Mouse (Mus musculus): Measurements from ENCODE around the gene Rcor1.
A peak's percentile ranks its signal among the peaks of the same experiment; 100 is the strongest.

Gene Rcor1

DNA sequence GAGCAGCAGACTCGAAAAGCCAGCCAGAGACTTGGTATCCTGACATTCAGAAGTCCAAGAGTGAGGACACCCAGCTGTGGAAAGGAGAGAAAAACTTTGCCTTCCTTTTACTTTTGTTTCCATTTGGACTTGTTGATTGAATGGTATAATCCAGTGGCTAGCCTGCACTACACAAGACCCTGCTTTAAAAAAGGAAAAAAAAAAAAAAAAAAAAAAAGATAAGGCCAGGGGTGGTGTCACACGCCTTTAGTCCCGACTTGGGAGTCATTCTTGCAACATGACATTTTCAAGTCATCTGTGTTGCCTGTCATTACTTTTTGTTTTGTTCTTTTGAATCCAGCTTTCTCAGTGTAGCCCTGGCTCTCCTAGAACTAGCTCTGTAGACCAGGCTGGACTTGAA lies 17.6 kb upstream of the Rcor1 start:
- DNase-seq (ENCODE audit: low spot score), result no peak

DNA sequence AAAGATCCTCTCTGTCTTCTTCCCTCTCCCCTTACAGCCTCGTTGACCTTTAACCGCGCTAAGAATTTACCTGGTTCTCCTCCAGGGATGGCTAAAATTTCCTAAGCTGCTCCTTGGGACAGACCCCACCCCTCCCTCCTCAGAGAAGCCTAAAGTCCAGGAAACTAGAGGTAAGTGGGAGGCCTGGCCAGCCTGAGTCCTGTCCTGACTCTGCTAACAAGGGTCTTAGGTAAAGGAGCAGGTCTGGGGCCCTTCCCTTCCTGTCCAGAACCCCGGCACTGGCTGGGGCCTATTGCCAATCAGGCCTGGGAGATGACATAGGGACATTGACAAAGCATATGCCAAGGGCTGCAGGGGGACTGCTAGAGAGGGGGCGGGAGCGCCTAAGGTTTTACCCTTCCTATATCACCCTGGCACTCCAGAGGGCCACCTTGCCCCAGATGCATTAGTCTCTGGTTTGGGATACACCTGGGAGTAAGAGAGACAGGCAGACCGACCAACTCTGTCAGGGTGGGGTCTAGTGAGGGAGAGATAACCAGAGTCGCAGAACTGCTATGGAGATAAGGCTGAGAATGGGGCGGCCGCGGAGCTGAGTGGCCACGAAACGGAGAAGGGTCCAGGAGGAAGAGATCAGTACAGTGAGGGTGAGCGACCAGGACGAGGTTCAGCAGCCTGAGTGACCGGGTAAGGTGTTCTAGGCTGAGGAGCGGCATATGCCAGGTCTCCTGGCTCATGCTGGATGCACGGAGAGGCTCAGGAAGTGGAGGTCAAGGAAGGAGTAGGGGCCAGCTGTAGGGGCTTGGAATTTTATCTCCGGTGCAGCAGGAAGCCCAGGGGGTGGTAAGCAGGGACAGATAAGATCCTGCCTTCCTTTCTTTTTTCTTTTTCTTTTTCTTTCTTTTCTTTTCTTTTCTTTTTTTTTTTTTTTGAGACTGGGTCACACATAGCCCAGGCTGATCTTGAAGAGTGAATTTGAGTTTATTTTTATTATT lies 10.7 kb upstream of the Rcor1 start:
- DNase-seq (ENCODE audit: low spot score), result no peak

DNA sequence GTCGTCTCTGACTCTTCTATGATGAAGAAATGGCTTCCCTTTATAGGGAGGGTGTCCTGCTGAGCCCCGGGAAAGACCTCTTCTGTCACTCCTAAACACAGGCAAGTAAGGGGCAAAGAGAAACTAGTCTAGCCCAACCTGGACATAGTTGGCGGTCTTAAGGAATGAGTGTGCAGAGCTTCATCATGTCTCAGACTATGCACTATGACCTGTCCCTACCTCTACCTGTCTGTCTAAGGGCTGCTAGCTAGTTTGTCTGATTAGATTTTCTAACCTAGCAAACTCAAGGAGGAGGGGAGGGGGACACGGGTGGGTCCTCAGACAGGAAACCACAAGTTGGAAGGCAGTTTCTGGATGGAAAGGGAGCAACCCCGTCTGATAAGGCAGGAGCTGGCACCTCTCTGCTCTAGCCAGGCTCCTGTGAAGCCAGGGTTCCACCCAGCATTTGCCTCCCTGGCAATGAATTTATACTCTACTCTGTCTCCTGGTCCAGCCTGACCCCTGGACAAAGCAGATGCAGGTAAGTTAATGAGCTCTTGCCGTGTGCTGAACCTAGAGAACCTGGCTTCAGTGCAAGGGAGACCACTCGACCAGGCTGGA lies 9.8 kb upstream of the Rcor1 start:
- no peak for DNase-seq (ENCODE audit: low spot score)

DNA sequence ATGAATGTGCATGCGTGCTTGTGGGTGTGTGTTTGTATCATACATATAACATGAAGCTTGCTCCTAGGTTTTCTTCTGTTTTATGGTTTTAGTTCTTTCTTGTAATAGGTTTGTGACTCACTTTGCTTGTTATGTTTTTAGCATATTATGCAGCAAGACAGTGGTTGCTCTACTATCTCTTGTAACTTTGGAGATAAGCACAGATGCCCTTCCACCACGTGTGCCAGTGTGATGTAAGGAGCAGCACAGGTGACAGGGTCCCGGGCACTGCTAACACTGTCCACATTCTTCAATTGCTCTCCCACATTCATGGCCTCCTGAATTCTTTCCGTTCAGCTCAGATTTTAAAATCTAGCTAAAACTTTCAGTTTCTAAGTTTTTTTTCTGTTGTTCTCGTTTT lies 6.3 kb upstream of the Rcor1 start:
- DNase-seq (ENCODE audit: low spot score), result no peak

DNA sequence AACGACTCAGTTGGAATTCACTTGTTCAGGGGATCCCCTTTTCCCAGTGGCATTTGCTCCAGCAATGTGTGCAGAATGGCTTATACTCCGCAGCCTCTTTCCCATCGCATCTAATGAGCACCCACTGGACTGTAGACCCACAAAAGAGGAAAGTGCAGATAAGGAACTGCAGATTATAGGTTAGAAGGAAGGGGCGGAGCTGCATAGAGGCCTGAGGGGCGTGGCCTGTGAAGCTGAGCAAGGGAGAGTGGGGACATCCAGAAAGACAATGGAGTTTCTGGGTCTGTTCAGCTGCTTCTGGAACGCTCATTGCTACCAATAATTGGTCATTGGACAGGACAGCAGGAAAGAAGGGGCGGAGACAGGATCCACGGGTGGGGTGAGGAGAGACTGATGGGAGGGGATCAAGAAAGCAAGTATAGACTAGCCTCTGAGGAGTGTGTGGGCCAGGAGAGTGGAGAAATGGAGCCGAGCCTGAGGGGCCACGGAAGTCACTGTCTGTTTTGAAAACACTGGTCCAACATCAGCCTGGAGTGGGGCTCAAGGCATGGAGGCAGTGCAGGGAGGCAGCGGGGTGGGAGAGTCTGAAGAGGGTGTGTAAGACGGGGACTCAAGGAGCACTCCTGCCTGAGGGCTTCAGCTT lies 3.8 kb upstream of the Rcor1 start:
- DNase-seq (ENCODE audit: low spot score), result peak; percentile 42

DNA sequence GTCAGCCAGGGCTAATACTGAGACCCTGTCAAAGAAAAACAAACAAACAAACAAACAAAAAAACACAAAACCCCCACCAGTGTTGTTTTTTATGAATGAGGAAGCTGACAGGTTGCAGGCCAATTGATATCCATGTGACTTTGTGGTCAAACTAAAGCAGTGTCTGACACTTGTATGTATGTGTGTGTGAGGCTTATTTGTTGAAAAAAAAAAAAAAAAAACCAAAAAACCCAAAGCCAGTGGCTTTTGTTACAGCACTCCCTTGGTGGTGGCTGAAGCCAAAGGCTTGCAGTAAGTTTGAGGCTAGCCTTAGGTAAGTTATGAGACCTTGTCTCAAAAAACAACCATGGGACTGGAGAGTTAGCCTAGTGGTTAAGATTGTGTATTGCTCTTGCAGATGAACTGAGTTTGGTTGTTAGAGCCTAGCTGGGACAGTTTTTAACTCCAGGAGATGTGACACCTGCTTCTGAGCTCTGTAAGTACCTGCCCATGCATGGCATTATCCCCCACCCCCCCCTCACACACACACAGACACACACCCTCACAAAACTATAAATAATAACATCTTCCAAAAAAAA lies 2.9 kb upstream of the Rcor1 start:
- no peak for DNase-seq (ENCODE audit: low spot score)

DNA sequence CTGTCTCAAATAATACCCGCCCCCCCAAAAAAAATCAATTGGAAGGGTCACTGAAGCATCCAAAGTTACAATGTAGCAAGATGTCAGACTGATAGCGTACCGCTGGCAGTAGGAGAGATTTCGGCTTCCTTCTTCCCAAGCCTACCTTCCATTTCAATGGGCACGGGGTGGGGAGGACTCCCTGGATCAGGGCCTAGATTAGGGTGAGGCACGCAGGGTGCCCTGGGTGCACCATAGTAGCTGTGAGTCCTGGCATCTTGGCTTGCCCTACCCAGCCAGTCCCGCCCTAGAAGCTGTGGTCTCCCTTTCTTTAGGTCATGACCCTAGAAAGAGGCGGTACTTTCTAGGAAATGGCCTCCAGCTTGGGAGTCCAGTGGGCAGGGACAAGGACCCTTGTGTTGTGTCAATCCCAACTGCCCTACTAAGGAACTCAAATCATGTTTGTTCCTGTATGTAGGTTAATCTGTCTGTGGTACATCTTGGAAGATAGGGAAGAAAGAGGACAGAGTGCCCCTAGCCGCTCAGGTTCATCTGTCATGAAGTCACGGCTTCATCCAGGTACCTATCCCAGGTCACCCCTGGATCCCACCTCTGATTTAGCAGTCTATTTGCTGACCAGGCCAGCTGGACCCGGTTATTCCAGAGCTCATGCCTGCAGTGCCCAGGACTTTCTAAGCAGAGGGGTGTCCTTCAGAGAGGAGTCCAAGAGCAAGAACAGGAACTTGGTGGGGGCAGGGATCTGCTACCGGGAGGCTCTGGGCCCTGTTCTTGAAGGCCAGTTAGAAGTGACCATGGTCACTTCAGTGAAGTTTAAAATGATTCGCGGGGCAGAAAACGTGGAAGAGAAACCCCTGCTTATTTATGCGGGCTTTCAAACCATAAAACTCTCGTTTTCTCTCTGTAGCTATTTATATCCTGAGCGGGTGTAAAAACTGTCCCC lies 1.6 kb upstream of the Rcor1 start:
- peak; percentile 36 for DNase-seq (ENCODE audit: low spot score)

DNA sequence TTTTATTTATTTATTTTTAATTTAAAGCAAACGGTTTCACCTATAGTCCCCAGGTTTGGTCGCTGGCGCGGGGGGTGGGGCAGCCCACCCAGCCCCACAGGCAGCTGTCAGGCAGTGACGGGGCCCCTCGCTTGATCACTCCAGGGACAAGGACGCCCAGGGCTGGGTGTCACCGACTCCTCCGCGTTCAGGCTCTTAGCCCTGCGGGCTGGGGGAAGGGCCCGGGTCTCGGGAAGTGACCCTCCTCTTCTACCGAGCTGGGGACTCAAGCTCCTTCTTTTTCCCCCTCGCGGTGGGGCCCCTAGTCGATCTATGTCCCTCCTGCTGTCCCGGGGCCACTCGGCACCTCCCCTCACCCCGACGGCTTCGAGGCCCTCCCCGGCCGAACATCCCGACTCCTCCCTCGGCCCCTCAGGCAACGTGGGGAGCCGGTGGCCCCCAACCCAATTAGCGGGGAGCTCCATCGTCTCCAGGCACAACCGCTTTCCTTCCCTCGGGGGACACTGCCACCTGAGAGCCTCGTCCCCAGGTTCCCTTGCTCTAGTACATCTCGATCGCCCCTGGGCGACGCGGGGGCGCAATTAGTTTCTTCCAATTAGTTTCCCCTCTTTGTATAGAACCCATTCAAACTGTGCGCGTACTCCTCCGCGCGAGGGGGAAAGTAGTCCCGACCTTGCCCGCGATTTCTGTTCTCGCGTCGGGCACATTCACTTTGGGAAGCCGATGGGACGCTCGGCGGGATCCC lies 748 bp upstream of the Rcor1 start:
- peak; percentile 77 for DNase-seq (ENCODE audit: low spot score)

DNA sequence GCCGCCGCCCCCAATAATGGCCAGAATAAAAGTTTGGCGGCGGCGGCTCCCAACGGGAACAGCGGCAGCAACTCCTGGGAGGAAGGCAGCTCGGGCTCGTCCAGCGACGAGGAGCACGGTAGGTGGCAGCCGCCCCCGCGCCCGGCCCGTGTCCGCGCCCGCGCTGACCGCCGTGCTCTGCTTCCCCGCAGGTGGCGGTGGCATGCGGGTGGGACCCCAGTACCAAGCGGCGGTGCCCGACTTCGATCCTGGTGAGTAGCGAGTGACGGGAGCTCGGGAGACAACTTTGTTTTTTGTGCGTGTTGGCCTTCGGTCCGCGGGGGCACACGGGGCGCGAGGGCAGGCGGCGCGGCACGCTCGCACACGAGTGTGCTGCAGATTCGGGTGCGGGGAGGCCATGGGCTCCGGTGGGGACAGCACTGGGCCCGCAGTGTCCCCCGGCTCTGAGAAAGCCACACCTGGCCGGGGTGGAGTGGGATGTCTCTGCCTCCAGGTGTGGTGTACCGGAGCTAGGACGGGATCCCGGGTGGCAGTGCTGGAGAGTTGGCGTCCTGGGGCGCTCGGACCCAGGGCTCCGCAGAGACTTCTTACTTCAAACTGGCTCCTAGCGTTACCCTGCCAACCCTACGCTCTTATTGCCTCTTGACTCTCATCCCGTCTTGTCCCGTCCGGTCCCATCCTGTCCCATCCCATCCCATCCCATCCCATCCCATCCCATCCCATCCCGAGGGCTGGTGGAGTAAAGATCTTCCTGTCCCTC lies 800 bp downstream of the Rcor1 start:
- DNase-seq (ENCODE audit: low spot score), result peak; percentile 50

DNA sequence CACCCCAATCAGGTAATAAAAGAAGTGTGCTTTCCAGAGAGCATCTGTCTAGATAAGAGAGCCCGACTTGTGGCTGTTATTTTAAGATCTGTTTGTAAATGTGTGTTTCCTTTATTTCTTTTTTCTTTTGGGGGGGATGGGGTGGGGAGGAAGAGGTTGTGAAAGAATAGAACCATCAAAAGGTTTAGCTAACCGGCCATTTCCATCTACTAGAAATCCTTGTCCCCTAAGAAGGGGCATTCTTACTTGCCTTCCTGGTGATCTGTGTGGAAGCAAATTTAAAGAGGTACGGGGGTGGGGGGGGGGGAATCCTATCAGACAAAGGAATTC lies 1.3 kb downstream of the Rcor1 start:
- DNase-seq (ENCODE audit: low spot score), result no peak

DNA sequence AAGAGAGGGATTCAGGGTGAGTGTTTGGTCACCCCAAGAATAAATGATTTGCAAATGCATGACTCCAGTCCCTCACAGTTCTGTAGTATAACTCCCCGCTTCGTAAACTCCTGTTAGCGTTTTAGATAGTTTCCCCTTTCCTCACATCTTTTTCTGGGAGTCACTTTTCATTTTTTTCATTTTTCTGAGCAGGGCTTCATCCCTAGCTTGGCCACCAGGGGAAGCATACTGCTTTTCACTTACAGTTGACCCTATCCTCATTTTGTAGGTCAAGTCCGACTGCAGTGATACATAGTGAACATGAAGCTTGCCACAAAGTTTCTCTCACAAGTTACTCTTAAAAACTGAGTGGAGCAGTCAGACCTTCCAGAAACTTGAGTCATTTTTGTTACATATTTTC lies 2.0 kb downstream of the Rcor1 start:
- peak; percentile 50 for DNase-seq (ENCODE audit: low spot score)

DNA sequence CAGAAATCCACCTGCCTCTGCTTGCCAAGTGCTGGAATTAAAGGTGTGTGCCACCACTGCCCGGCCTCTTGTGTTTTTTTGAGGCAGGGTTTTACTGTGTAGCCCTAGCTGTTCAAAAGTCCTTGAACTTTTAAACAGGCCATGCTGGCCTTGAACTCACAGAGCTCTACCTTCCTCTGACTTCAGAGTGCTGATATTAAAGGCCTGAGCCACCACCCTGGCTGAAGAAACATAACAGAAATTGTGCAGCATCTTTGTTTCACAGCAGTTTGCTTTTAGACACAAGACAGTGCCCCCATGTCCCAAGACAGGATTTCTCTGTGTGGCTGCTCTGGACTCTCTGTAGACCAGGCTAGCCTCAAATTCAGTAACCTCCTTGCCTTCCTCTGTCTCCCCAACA lies 3.2 kb downstream of the Rcor1 start:
- no peak for DNase-seq (ENCODE audit: low spot score)

DNA sequence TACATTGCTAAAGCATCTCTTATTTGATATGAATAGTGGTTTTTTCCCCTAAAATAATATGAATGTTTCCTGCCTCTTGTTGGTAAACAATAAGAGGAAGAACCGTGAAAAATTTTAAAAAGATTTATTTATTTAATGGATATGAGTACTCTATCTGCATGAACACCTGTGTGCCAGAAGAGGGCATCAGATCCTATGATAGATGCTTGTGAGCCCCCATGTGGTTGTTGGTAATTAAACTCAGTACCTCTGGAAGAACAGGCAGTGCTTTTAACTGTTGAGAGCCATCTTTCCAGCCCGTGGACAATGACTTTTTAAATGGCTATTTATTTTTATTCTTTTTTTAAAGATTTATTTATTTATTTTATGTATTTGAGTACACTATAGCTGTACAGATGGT lies 5.7 kb downstream of the Rcor1 start:
- DNase-seq (ENCODE audit: low spot score), result no peak

DNA sequence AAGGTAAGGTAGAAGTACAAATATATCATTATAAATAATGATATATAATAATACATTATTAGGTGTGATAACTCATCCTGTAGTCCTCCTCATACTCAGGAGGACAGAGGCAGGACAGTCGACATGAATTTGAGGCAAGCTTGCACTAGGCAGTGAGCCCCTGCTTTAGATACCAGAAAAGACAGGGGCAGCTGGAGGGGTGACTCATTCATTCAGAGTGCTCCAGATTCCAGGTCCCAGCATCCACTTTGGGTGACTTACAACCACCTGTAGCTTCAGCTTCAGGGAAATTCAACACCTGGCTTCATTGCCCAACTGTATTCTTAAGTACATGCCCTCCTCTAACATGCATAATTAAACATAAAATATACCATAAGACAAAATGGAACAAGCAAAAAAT lies 7.7 kb downstream of the Rcor1 start:
- no peak for DNase-seq (ENCODE audit: low spot score)

DNA sequence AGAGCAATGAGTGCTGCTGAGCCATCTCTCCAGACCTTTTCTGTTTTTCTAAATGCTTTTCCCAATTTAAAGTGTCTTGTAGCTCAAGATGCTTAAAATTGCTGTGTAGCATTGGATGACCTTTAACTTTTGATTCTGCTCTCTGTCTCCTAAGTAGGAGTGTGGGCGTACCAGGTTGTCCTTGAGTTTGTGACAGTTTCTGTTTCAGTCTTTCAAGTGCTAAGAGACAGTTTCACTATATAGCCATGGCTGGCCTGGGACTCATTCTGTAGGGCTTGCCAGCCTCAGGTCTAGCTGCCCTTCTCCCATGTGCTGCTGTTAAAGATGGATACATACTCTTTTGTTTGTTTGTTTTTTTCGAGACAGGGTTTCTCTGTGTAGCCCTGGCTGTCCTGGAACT lies 9.1 kb downstream of the Rcor1 start:
- DNase-seq (ENCODE audit: low spot score), result no peak

DNA sequence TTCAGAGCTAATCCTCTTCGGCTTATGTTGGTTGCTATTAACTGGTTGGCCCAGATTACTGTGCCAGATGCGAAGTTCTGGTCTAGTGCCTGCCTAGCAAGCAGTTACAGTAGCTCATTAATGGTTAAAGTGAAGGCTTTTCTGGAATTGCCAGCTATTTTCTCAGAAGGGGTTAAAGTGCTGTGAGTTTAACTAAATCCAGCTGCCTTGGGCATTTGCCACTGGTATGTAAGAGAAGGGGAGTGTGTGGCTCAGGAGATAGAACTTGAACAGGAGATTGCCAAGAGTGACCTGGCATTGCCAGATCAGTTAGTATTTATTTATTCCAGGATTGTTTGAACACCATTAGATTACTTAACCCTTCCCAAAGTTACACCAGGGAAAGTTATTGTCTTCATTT lies 11.1 kb downstream of the Rcor1 start:
- no peak for DNase-seq (ENCODE audit: low spot score)

DNA sequence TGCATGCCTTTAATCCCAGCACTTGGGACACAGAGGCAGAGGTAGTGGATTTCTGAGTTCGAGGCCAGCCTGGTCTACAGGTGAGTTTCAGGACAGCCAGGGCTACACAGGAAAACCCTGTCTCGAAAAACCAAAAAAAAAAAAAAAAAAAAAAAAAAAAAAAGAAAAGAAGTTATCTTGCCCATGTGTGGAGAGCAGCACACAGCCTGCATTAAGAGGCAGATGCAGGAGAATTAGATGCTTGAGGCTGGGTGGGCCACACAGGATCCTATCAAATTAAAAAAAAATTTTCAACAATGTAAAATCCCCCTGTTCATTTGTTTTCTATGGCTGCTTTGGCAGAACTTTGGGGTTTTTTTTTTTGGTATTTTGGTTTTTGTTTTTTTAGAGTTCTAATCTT lies 24.2 kb downstream of the Rcor1 start:
- no peak for DNase-seq (ENCODE audit: low spot score)

DNA sequence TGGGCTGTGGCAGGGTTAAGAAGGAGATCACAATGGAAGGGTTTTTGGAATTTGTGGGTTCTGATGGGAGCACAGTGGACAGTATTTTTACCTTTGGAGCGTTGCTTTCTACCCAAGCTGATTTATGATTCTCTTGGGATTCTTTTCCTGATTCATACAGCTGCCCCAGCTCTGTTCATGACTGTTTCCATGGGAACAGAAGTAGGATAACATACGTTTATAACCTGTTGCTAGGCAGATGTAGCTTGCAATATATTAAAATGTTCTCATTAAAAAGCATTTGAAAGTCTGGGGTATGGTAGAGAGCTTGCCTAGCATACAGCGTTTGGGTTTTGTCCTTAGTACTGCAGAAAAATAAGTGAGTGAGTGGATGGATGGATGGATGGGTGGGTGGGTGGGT lies 25.1 kb downstream of the Rcor1 start:
- no peak for DNase-seq (ENCODE audit: low spot score)

DNA sequence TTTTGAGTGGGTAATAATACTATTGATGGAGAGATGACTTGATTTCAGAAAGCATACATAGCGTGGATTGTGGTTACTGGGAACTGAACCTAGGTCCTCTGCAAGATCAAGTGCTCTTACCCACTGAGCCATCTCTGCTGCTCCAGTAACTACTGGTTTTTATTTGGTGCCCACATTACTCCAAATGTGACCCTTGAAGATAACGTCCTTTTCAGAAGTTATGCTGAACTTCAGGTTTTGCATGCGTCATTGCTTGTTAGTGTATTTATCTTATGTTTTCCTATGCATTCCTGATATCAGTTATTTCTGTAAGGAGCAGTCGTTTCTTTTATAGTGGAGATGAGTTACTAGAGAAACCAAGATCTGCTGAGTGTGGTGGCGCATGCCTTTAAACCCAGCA lies 26.2 kb downstream of the Rcor1 start:
- no peak for DNase-seq (ENCODE audit: low spot score)

DNA sequence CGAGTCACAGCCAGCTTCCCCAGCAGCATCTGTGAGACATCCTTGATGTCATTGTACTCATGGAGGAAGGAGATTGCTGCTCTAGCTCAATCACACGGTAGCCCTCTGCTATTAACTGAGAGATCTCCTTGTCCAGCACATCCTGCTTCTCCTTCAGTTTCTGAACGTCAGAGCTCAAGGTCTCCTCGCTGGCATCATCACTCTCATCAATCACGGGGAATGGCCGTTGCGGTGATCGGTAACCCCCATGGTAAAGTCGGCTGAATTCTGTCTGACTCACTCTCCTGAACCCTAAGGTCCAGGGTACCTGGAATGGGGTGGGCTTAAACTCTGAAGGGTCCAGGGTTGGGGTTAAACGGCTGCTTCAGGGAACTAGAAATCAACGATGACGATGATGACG lies 28.7 kb downstream of the Rcor1 start:
- DNase-seq (ENCODE audit: low spot score), result no peak

Measured in embryo, embryonic 10 days (tissue).